Mouse (Mus musculus) testis, adult 2 months (tissue): ENCODE data around the gene Srpx.

Experiments used
- CTCF ChIP-seq: fragments of 200-500 bp; IDR thresholded peaks from 2 replicates; pipeline ENCODE4 v1.5.1; 2012; ENCODE audit warnings: low read depth, mild to moderate bottlenecking, inconsistent platforms, low read length, moderate library complexity; ENCODE audit not compliant: control insufficient read depth, insufficient read depth, insufficient replicate concordance
- POLR2A ChIP-seq: fragments of 200-500 bp; IDR thresholded peaks from 2 replicates; pipeline ENCODE4 v1.6.1; 2012; ENCODE audit warnings: low read depth, mild to moderate bottlenecking, inconsistent platforms, low read length, moderate library complexity; ENCODE audit not compliant: control insufficient read depth

GRCm38 (mm10) chrX:10117065-10117719, at the start of gene Srpx:
- TF ChIP-seq POLR2A (no peak), CTCF (no peak)
